Mouse (Mus musculus): ENCODE results near the gene Hs3st6. TPM values are rescaled to one million over a fixed set of nuclear protein-coding genes. Genes with fewer than 3 reads are reported as not detected.

The Hs3st6 gene
- polyA plus RNA-seq, 1 experiment from 2014 or later: 5.2 TPM

GRCm38 (mm10) chr17:24732233-24732935 is 20.4 kb upstream of the Hs3st6 start:
- Histone ChIP-seq H3K27me3 (no peaks in the 10 kb centered on the region), H3K4me1 (peaks cover 11% of the 10 kb centered on the region), H3K9ac (no peak overlapping the region), H3K27ac (no peak overlapping the region), H3K36me3 (no peaks in the 10 kb centered on the region), H3K4me3 (no peak overlapping the region), H3K9me3 (no peaks in the 10 kb centered on the region), H3K4me2 (no peak overlapping the region)
- ATAC-seq (ENCODE audit: insufficient number of reproducible peaks, low FRiP score, low TSS enrichment, low read depth): no peak
- 73% methylated on average over 12 of the region's 12 CpGs for WGBS

GRCm38 (mm10) chr17:24733434-24734050 is 19.2 kb upstream of the Hs3st6 start:
- Histone ChIP-seq H3K27me3 (no peaks in the 10 kb centered on the region), H3K4me3 (no peak overlapping the region), H3K4me2 (no peak overlapping the region), H3K27ac (no peak overlapping the region), H3K36me3 (no peaks in the 10 kb centered on the region), H3K4me1 (peaks cover 15% of the 10 kb centered on the region), H3K9me3 (no peaks in the 10 kb centered on the region), H3K9ac (no peak overlapping the region)
- WGBS: 86% methylated on average over 21 of the region's 21 CpGs
- ATAC-seq (ENCODE audit: insufficient number of reproducible peaks, low FRiP score, low TSS enrichment, low read depth): no peak

- H3K36me3 ChIP-seq: peaks cover 2% of the 10 kb centered on the region; the same call in 1 of the 2 replicates
- H3K9me3 ChIP-seq: no peaks in the 10 kb centered on the region
- 86% methylated on average over 1 of the region's 1 CpGs for WGBS
- H3K4me1 ChIP-seq: peaks cover 15% of the 10 kb centered on the region
- no peaks in the 10 kb centered on the region for H3K27me3 ChIP-seq
- H3K27ac ChIP-seq: no peak overlapping the region
- no peak overlapping the region for H3K9ac ChIP-seq
- H3K4me3 ChIP-seq: no peak overlapping the region
- H3K4me2 ChIP-seq: no peak overlapping the region
- no peak for ATAC-seq (ENCODE audit: insufficient number of reproducible peaks, low FRiP score, low TSS enrichment, low read depth)
Measured at GRCm38 (mm10) chr17:24734513-24734912, 18.3 kb upstream of the Hs3st6 start.

GRCm38 (mm10) chr17:24735446-24735845 is 17.3 kb upstream of the Hs3st6 start:
- no peak overlapping the region for H3K9ac ChIP-seq
- H3K9me3 ChIP-seq: no peaks in the 10 kb centered on the region
- no peak overlapping the region for H3K27ac ChIP-seq
- H3K4me2 ChIP-seq: no peak overlapping the region
- no peaks in the 10 kb centered on the region for H3K27me3 ChIP-seq
- H3K4me3 ChIP-seq: no peak overlapping the region
- no peak for ATAC-seq (ENCODE audit: insufficient number of reproducible peaks, low FRiP score, low TSS enrichment, low read depth)
- 89% methylated on average over 7 of the region's 7 CpGs for WGBS
- H3K4me1 ChIP-seq: peaks cover 15% of the 10 kb centered on the region
- H3K36me3 ChIP-seq: peaks cover 9% of the 10 kb centered on the region

- ATAC-seq (ENCODE audit: insufficient number of reproducible peaks, low FRiP score, low TSS enrichment, low read depth): peak; percentile 95
- Histone ChIP-seq H3K4me3 (peak within 1 kb of the TSS; percentile 56), H3K9me3 (no peaks in the 10 kb centered on the region), H3K27me3 (no peaks in the 10 kb centered on the region), H3K36me3 (peaks cover 17% of the 10 kb centered on the region), H3K9ac (peak within 1 kb of the TSS; percentile 50), H3K4me1 (peaks cover 15% of the 10 kb centered on the region), H3K4me2 (peak within 1 kb of the TSS; percentile 77), H3K27ac (peak within 1 kb of the TSS; percentile 73)
- WGBS: 2% methylated on average over 29 of the region's 29 CpGs
Measured at GRCm38 (mm10) chr17:24736330-24737051, 16.3 kb upstream of the Hs3st6 start, which contains the start of gene Msrb1. TSS of gene Msrb1 (plus strand) at chr17:24736642.

GRCm38 (mm10) chr17:24737135-24737810 is 15.5 kb upstream of the Hs3st6 start:
- no peak for ATAC-seq (ENCODE audit: insufficient number of reproducible peaks, low FRiP score, low TSS enrichment, low read depth)
- Histone ChIP-seq H3K9me3 (no peaks in the 10 kb centered on the region), H3K4me3 (peak overlapping the region; percentile 56), H3K27ac (no peak overlapping the region), H3K36me3 (peaks cover 23% of the 10 kb centered on the region), H3K4me2 (peak overlapping the region; percentile 77), H3K4me1 (peaks cover 15% of the 10 kb centered on the region), H3K9ac (peak overlapping the region; percentile 50), H3K27me3 (no peaks in the 10 kb centered on the region)
- 25% methylated on average over 8 of the region's 8 CpGs for WGBS

- no peak overlapping the region for H3K4me3 ChIP-seq
- no peaks in the 10 kb centered on the region for H3K27me3 ChIP-seq
- no peak for ATAC-seq (ENCODE audit: insufficient number of reproducible peaks, low FRiP score, low TSS enrichment, low read depth)
- 83% methylated on average over 4 of the region's 4 CpGs for WGBS
- H3K27ac ChIP-seq: no peak overlapping the region
- H3K4me1 ChIP-seq: peaks cover 15% of the 10 kb centered on the region
- H3K9me3 ChIP-seq: no peaks in the 10 kb centered on the region
- no peak overlapping the region for H3K4me2 ChIP-seq
- no peak overlapping the region for H3K9ac ChIP-seq
- peaks cover 29% of the 10 kb centered on the region for H3K36me3 ChIP-seq
Measured at GRCm38 (mm10) chr17:24738238-24738637, 14.6 kb upstream of the Hs3st6 start.

- Histone ChIP-seq H3K9ac (no peak overlapping the region), H3K27me3 (no peaks in the 10 kb centered on the region), H3K36me3 (peaks cover 29% of the 10 kb centered on the region), H3K4me2 (no peak overlapping the region), H3K9me3 (no peaks in the 10 kb centered on the region), H3K4me3 (no peak overlapping the region), H3K4me1 (peaks cover 15% of the 10 kb centered on the region), H3K27ac (no peak overlapping the region)
- no peak for ATAC-seq (ENCODE audit: insufficient number of reproducible peaks, low FRiP score, low TSS enrichment, low read depth)
- 84% methylated on average over 8 of the region's 8 CpGs for WGBS
Measured at GRCm38 (mm10) chr17:24739926-24740325, 12.9 kb upstream of the Hs3st6 start.

GRCm38 (mm10) chr17:24742307-24742706 is 10.5 kb upstream of the Hs3st6 start:
- H3K27ac ChIP-seq: no peak overlapping the region
- peaks cover 12% of the 10 kb centered on the region for H3K4me1 ChIP-seq
- no peak overlapping the region for H3K4me3 ChIP-seq
- H3K36me3 ChIP-seq: peaks cover 29% of the 10 kb centered on the region
- H3K9ac ChIP-seq: no peak overlapping the region
- no peak for ATAC-seq (ENCODE audit: insufficient number of reproducible peaks, low FRiP score, low TSS enrichment, low read depth)
- H3K27me3 ChIP-seq: no peaks in the 10 kb centered on the region
- WGBS: 86% methylated on average over 8 of the region's 8 CpGs
- no peak overlapping the region for H3K4me2 ChIP-seq
- H3K9me3 ChIP-seq: no peaks in the 10 kb centered on the region

- WGBS: 72% methylated on average over 5 of the region's 5 CpGs
- Histone ChIP-seq H3K4me1 (peaks cover 10% of the 10 kb centered on the region), H3K27me3 (no peaks in the 10 kb centered on the region), H3K9me3 (no peaks in the 10 kb centered on the region), H3K9ac (no peak overlapping the region), H3K36me3 (peaks cover 29% of the 10 kb centered on the region), H3K4me2 (no peak overlapping the region), H3K27ac (no peak overlapping the region), H3K4me3 (no peak overlapping the region)
- ATAC-seq (ENCODE audit: insufficient number of reproducible peaks, low FRiP score, low TSS enrichment, low read depth): no peak
Measured at GRCm38 (mm10) chr17:24743896-24744295, 8.9 kb upstream of the Hs3st6 start.

- Histone ChIP-seq H3K9me3 (no peaks in the 10 kb centered on the region), H3K9ac (no peak overlapping the region), H3K4me1 (peaks cover 10% of the 10 kb centered on the region), H3K36me3 (peaks cover 29% of the 10 kb centered on the region), H3K27me3 (no peaks in the 10 kb centered on the region), H3K4me3 (no peak overlapping the region), H3K27ac (no peak overlapping the region), H3K4me2 (no peak overlapping the region)
- 72% methylated on average over 3 of the region's 3 CpGs for WGBS
- ATAC-seq (ENCODE audit: insufficient number of reproducible peaks, low FRiP score, low TSS enrichment, low read depth): no peak
Measured at GRCm38 (mm10) chr17:24744381-24744780, 8.4 kb upstream of the Hs3st6 start.
